Mouse (Mus musculus): Measurements from ENCODE around the gene Duoxa1. TPM values are rescaled to one million over a fixed set of nuclear protein-coding genes. Genes with fewer than 3 reads are reported as not detected.

Gene Duoxa1
- total RNA-seq, 2 experiments from 2014 or later, result 0.39 TPM; not detected in 1

GRCm38 (mm10) chr2:122299911-122300655 is 13.4 kb downstream of the Duoxa1 start:
- intact Hi-C loops (cut with DNase I), result loop anchor here (5.0 kb wide), 2 partner anchors 58 to 228 kb away; no protein-coding TSS in a partner anchor
- no peak for DNase-seq

- no peak for DNase-seq
- intact Hi-C loops (cut with DNase I), result no loop called here
Measured at GRCm38 (mm10) chr2:122298596-122299490, 14.7 kb downstream of the Duoxa1 start, which contains the start of gene Duoxa2. Duoxa2 (plus strand) TSS chr2:122298900.

- intact Hi-C loops (cut with DNase I), result no loop called here
- no peak for DNase-seq
Measured at GRCm38 (mm10) chr2:122298096-122298499, 15.4 kb downstream of the Duoxa1 start, which contains the start of gene Duox2. Duox2 (minus strand) TSS chr2:122298449.

GRCm38 (mm10) chr2:122297271-122298095 is 16.0 kb downstream of the Duoxa1 start:
- DNase-seq, result no peak

GRCm38 (mm10) chr2:122294916-122295315 is 18.6 kb downstream of the Duoxa1 start:
- intact Hi-C loops (cut with DNase I), result no loop called here
- DNase-seq, result no peak

More at GRCm38 (mm10) chr2:122297271-122298095, 16.0 kb downstream of the Duoxa1 start:
- intact Hi-C loops (cut with DNase I), result no loop called here

GRCm38 (mm10) chr2:122286137-122286536 is 27.4 kb downstream of the Duoxa1 start:
- no peak for DNase-seq
- intact Hi-C loops (cut with DNase I), result no loop called here

GRCm38 (mm10) chr2:122284091-122284490 is 29.4 kb downstream of the Duoxa1 start:
- intact Hi-C loops (cut with DNase I), result no loop called here
- no peak for DNase-seq

GRCm38 (mm10) chr2:122278769-122279168 is 34.8 kb downstream of the Duoxa1 start:
- no peak for DNase-seq
- intact Hi-C loops (cut with DNase I), result no loop called here

- intact Hi-C loops (cut with DNase I), result no loop called here
- DNase-seq, result no peak
Measured at GRCm38 (mm10) chr2:122266407-122267193, 46.9 kb downstream of the Duoxa1 start.

- no peak for DNase-seq
- intact Hi-C loops (cut with DNase I), result no loop called here
Measured at GRCm38 (mm10) chr2:122264690-122265089, 48.8 kb downstream of the Duoxa1 start.

GRCm38 (mm10) chr2:122260729-122261128 is 52.8 kb downstream of the Duoxa1 start:
- intact Hi-C loops (cut with DNase I), result no loop called here

GRCm38 (mm10) chr2:122255997-122256396 is 57.5 kb downstream of the Duoxa1 start:
- intact Hi-C loops (cut with DNase I), result no loop called here
- DNase-seq, result no peak

More at GRCm38 (mm10) chr2:122260729-122261128, 52.8 kb downstream of the Duoxa1 start:
- no peak for DNase-seq

Other genes starting within 250 kb of the Duoxa1 start
- 10 to 100 TPM; 10.7 to 11.0 TPM for gene Spg11, start 195.3 kb downstream of the Duoxa1 start, total RNA-seq (2021)
- 100 to 1,000 TPM; 162 to 248 TPM for gene B2m, start 166.0 kb downstream of the Duoxa1 start, total RNA-seq (2021)
- under 1 TPM in 1 of 2 experiments, not detected in 1; 0.14 TPM for gene Trim69, start 153.0 kb downstream of the Duoxa1 start, total RNA-seq (2021)
- not detected for gene Patl2, start 127.5 kb downstream of the Duoxa1 start, total RNA-seq (2021)
- not detected for gene Terb2, start 127.5 kb downstream of the Duoxa1 start, total RNA-seq (2021)
- 100 to 1,000 TPM; 162 to 168 TPM for gene Sord, start 79.0 kb downstream of the Duoxa1 start, total RNA-seq (2021)
- gene Duox2, start 15.3 kb downstream of the Duoxa1 start, total RNA-seq (2021), result under 1 TPM; 0.35 to 0.47 TPM
- not detected for gene Duoxa2, start 14.8 kb downstream of the Duoxa1 start, total RNA-seq (2021)
- under 1 TPM; 0.17 to 0.27 TPM for gene Duox1, start 1.9 kb upstream of the Duoxa1 start, total RNA-seq (2021)
- gene Shf, start 55.4 kb upstream of the Duoxa1 start, total RNA-seq (2021), result 1 to 10 TPM; 5.0 to 6.1 TPM
- 10 to 100 TPM; 21.7 to 22.4 TPM for gene Slc28a2, start 112.7 kb upstream of the Duoxa1 start, total RNA-seq (2021)
- under 1 TPM; 0.54 to 0.72 TPM for gene Gm14085, start 171.2 kb upstream of the Duoxa1 start, total RNA-seq (2021)